Mouse (Mus musculus) myocyte (in vitro differentiated cells): ENCODE measurements around the gene Polr1a. TPM values are rescaled to one million over a fixed set of nuclear protein-coding genes. Genes with fewer than 3 reads are reported as not detected.

Experiments
- H3K27me3 ChIP-seq: one replicate; pipeline ENCODE4 v1.6.1; 2011; ENCODE audit not compliant: control insufficient read depth, insufficient read depth, insufficient read length
- H3K36me3 ChIP-seq: one replicate; pipeline ENCODE4 v1.6.1; 2011; ENCODE audit not compliant: control insufficient read depth, insufficient read depth
- H3K4me2 ChIP-seq: one replicate; pipeline ENCODE4 v1.6.1; 2011; ENCODE audit warnings: low read depth, control low read depth
- H3K4me3 ChIP-seq: one replicate; pipeline ENCODE4 v1.5.1; 2011; ENCODE audit warnings: mild to moderate bottlenecking, control low read depth, moderate library complexity
- H3K79me2 ChIP-seq: one replicate; pipeline ENCODE4 v1.6.1; 2011; ENCODE audit not compliant: control insufficient read depth, insufficient read depth
- H3ac ChIP-seq: one replicate; pipeline ENCODE4 v1.6.1; 2011; ENCODE audit not compliant: control insufficient read depth, insufficient read length
- CEBPB ChIP-seq: IDR thresholded peaks from 2 replicates; pipeline ENCODE4 v1.6.1; 2011; ENCODE audit warnings: mild to moderate bottlenecking, moderate library complexity; ENCODE audit not compliant: poor library complexity, insufficient read depth, severe bottlenecking
- E2F4 ChIP-seq: IDR thresholded peaks from one replicate; pipeline ENCODE4 v1.6.1; 2011; ENCODE audit warnings: mild to moderate bottlenecking, control low read depth, moderate library complexity; ENCODE audit not compliant: insufficient read depth
- MAX ChIP-seq: IDR thresholded peaks from one replicate; pipeline ENCODE4 v1.6.1; 2011; ENCODE audit warnings: low read depth, mild to moderate bottlenecking, control low read depth
- MYOD1 ChIP-seq, 3 experiments: IDR thresholded peaks; one replicate each; pipeline ENCODE4 v1.6.1; 2011; ENCODE audit warnings: control low read depth in 2 of 3, low read depth in 2 of 3, mild to moderate bottlenecking in 2 of 3, moderate library complexity in 1 of 3; ENCODE audit not compliant: insufficient read length in 2 of 3, control insufficient read depth in 1 of 3
- MYOG ChIP-seq, 3 experiments: IDR thresholded peaks; one replicate each; pipeline ENCODE4 v1.6.1; 2011; ENCODE audit warnings: control low read depth in 2 of 3, low read depth in 2 of 3, mild to moderate bottlenecking in 2 of 3; ENCODE audit not compliant: insufficient read length in 2 of 3, control insufficient read depth in 1 of 3, insufficient read depth in 1 of 3
- POLR2A ChIP-seq: IDR thresholded peaks from one replicate; pipeline ENCODE4 v1.6.1; 2011; ENCODE audit warnings: low read depth, mild to moderate bottlenecking, control low read depth, moderate library complexity; ENCODE audit not compliant: insufficient read length
- POLR2AphosphoS2 ChIP-seq: IDR thresholded peaks from one replicate; pipeline ENCODE4 v1.6.1; 2011; ENCODE audit warnings: low read depth, control low read depth; ENCODE audit not compliant: insufficient read length
- REST ChIP-seq: IDR thresholded peaks from one replicate; pipeline ENCODE4 v1.6.1; 2011; ENCODE audit warnings: mild to moderate bottlenecking, control low read depth, moderate library complexity; ENCODE audit not compliant: insufficient read depth, insufficient read length
- SRF ChIP-seq: IDR thresholded peaks from one replicate; pipeline ENCODE4 v1.6.1; 2011; ENCODE audit warnings: low read depth; ENCODE audit not compliant: control insufficient read depth, insufficient read length
- TCF12 ChIP-seq: IDR thresholded peaks from one replicate; pipeline ENCODE4 v1.6.1; 2011; ENCODE audit warnings: mild to moderate bottlenecking, control low read depth; ENCODE audit not compliant: poor library complexity, insufficient read depth, severe bottlenecking
- TCF3 ChIP-seq: IDR thresholded peaks from one replicate; pipeline ENCODE4 v1.6.1; 2011; ENCODE audit warnings: low read depth, control low read depth; ENCODE audit not compliant: insufficient read length
- USF1 ChIP-seq: IDR thresholded peaks from one replicate; pipeline ENCODE4 v1.6.1; 2011; ENCODE audit warnings: low read depth, mild to moderate bottlenecking, control low read depth, moderate library complexity
- polyA plus RNA-seq: library from polyadenylated mRNA; unstranded; fragments of >200 nt; fragmentation: generic; extraction: Trizol; gene quantifications from one replicate; pipeline ENCODE4 v1.2.1, GENCODE M21; 2012; ENCODE audit warnings: missing spikeins

Polr1a gene
- polyA plus RNA-seq, 1 experiment: 32.8 TPM

DNA sequence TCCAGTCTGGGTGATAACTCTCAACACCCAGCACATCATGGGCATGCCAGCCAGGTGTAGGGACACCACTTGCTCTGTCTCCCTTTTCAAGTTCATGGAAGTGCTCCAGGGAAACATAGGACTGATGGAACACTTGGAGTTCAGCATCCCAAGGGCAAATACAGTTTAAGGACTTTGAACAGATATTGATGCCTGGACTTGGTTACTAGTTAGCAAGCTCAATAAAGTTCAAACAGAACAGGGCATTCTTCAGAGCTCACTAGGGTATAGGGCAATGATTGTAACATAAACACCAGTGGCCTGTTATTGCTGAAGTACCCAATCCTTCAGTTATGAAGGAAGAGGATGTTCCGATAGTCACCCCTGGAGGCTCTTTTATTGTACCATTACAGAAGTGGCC lies 119.2 kb downstream of the Polr1a start:
- Histone ChIP-seq H3K79me2 (no peaks in the 10 kb centered on the region), H3K27me3 (no peaks in the 10 kb centered on the region), H3K4me3 (no peak overlapping the region), H3K4me2 (no peak overlapping the region), H3ac (no peak overlapping the region), H3K36me3 (no peaks in the 10 kb centered on the region)
- no peak for TF ChIP-seq REST
- TF ChIP-seq POLR2A: no peak
- TF ChIP-seq MAX: no peak
- TF ChIP-seq SRF: no peak
- no peak for TF ChIP-seq POLR2AphosphoS2
- TF ChIP-seq MYOD1 (IDR thresholded peaks at IDR 0.05; ENCODE audit: control insufficient read depth in 1 of 3, insufficient read length in 2 of 3, low read depth in 2 of 3): no peak
- no peak for TF ChIP-seq MYOG (IDR thresholded peaks at IDR 0.05; ENCODE audit: control insufficient read depth in 1 of 3, insufficient read depth in 1 of 3, insufficient read length in 2 of 3, low read depth in 2 of 3)
- TF ChIP-seq TCF12: no peak
- no peak for TF ChIP-seq USF1
- no peak for TF ChIP-seq CEBPB
- TF ChIP-seq TCF3: no peak

DNA sequence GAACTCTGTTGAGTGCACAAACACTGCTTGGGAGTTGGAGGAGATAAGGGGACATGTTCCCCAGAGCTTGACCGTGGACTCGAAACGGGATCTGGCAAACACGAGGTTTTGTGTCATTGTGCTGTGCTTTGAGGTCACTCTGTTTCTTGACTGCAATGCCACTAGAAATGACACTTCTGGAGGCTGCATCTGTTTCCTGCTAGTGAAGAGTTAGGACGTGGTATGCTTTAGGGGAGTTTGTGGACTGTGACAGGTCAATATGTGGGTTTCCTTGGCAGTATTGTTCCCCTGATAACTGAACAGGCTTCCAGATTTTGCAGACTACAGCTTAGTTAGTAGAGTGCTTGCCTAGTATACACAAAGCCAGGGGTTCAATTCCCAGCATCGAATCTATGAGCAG lies 120.8 kb downstream of the Polr1a start:
- Histone ChIP-seq H3K79me2 (no peaks in the 10 kb centered on the region), H3K4me2 (no peak overlapping the region), H3ac (no peak overlapping the region), H3K36me3 (no peaks in the 10 kb centered on the region), H3K4me3 (no peak overlapping the region), H3K27me3 (no peaks in the 10 kb centered on the region)
- no peak for TF ChIP-seq MYOD1 (IDR thresholded peaks at IDR 0.05; ENCODE audit: control insufficient read depth in 1 of 3, insufficient read length in 2 of 3, low read depth in 2 of 3)
- no peak for TF ChIP-seq TCF3
- TF ChIP-seq MAX: no peak
- no peak for TF ChIP-seq SRF
- no peak for TF ChIP-seq CEBPB
- TF ChIP-seq TCF12: no peak
- TF ChIP-seq MYOG (IDR thresholded peaks at IDR 0.05; ENCODE audit: control insufficient read depth in 1 of 3, insufficient read depth in 1 of 3, insufficient read length in 2 of 3, low read depth in 2 of 3): no peak
- no peak for TF ChIP-seq POLR2AphosphoS2
- no peak for TF ChIP-seq E2F4
- TF ChIP-seq REST: no peak
- no peak for TF ChIP-seq POLR2A

Other genes starting within 250 kb of the Polr1a start
- gene Reep1, start 201.5 kb upstream of the Polr1a start, polyA plus RNA-seq: 1.1 TPM
- gene Mrpl35, start 82.1 kb upstream of the Polr1a start, polyA plus RNA-seq: 17.4 TPM
- 128 TPM for gene Immt, start 77.7 kb upstream of the Polr1a start, polyA plus RNA-seq
- 20.3 TPM for gene Ptcd3, start 303 bp upstream of the Polr1a start, polyA plus RNA-seq
- 94.5 TPM for gene St3gal5, start 188.5 kb downstream of the Polr1a start, polyA plus RNA-seq